Mouse (Mus musculus) neural tube, embryonic 10.5 days (tissue): ENCODE data around the gene Xpr1.
A peak's percentile ranks its signal among the peaks of the same experiment; 100 is the strongest.

Experiments
- DNase-seq: peaks from one replicate; pipeline ENCODE4 v3.0.0-alpha.2; 2017; ENCODE audit warnings: low spot score; ENCODE audit errors: extremely low spot score

Gene Xpr1

GRCm38 (mm10) chr1:155252631-155253121, 164.5 kb downstream of the Xpr1 start:
- no peak for DNase-seq

GRCm38 (mm10) chr1:155251596-155251995, 165.6 kb downstream of the Xpr1 start:
- no peak for DNase-seq

GRCm38 (mm10) chr1:155250531-155251135, 166.6 kb downstream of the Xpr1 start:
- DNase-seq, result no peak

GRCm38 (mm10) chr1:155249896-155250295, 167.3 kb downstream of the Xpr1 start:
- DNase-seq, result no peak

DNA sequence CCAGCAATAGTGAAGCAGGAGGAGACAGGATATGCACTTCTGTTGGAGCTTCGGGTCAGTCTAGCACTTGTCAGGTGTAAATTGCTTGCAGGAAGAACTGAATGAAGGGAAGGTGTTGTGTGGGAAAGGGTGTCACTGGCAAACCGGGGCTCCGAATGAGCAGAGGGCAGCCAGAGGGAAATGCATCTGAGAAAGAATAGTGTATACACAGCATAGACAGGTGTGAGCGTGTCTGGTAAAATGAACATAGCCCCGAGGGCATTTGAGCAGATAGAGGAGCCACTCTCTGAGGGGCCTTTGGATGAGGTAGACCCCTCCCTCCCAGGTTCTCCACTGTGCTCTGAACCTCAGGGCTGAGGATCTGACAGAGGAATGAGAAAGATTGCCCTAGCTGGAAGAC, 169.2 kb downstream of the Xpr1 start:
- DNase-seq, result no peak

GRCm38 (mm10) chr1:155247441-155247840, 169.8 kb downstream of the Xpr1 start:
- no peak for DNase-seq

DNA sequence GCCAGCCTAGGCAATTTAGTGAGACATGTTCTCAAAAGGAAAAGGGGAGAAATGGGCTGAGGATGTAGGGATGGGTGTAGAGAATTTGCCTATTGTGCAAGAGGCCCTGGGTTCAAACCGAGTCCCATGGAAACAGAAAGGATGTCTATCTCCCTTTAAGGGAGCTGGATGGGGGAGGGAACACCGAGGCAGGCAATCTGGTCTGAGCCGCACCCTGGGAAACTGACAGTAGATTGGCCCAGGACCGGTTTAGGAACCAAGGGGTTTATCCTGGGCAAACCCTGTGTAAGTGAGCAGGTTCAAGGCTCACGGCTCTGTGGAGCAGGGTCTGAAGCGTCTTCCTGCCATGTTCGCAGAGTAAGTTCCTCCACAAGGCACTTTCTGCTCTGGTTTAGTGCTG, 171.7 kb downstream of the Xpr1 start:
- DNase-seq, result no peak

DNA sequence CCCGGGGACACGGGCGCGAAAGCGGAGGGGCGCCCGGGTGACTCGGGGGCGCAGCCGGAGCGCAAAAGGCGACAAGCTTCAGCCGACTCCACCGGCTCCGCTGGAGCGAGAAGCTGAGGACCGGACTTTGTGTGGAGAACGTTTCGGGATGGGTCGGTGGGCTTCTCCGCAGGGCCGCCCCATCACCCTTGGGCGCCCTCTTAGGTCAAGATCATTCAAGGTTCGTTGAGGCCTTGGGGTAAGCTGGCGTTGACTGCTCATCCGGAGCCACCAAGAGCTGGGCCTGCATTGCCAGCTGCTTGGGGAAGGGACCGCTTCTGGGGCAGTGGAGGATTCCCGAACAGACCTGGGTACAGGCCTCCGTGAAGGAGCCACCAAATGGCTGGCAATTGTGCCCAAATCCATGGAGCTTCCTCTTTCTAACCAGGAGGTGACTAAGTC, 172.4 kb downstream of the Xpr1 start:
- DNase-seq, result no peak

DNA sequence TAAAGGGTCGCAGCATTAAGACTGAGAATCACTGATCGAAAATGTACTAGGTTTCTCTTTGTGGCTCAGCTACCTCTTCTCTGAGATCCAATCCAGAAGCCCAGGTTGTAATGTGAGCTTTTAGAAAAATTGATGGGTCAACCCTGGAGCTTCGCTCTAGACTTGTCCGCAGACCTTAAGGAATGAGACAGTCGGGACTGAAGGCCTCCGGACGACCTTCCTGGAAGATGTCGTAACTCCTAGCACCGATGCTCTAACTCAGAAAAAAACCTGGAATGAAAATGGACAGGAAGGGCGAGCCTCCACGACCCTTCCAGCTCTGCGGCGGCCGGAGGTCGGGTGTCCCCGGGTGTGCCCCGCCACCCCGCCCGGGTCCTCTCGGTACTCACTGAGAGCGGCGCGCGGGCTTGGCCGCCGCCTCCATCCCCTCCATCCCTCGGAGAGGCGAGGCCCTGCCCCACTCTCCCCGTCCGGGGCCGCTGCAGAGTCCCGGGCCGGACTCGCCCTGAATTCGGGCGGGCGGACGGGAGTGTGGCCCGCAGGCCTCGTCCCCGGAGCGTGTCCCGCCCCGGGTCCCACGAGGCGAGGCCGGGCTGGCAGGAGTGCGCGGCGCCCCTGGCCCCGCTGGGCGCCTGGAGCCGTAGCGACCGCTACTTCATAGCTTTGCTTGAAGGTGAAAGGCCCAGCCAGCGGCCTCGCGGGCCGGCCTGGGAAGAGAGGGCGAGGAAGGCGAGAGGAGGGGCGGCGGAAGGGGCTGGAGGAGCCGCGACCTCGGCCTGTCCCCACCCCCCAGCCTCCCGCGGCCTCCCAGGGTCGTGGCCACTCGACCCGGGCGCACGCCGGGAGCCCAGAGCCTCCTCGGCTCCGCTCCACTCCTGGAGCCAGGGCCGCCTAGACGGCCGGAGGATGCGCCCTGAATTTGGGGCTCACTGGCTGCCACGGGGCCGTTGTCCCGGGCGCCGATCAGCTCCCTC, 173.1 kb downstream of the Xpr1 start, which contains the start of gene BC034090:
Gene BC034090, minus strand, starts transcription at position 648 of the 974 bp plus-strand sequence.
- DNase-seq, result peak; percentile 84

DNA sequence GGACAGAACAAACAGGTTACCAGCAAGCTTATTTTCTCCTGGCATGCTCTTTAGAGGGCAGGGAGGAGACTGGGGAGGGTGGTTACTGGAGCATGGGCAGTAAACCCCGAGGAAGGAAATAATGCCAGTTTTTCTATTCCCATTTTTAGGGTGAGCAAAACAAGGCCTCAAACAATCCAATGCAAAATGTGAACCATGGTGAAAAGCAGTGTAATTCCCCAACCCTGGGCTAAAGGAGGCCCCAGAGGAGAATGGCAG, 174.8 kb downstream of the Xpr1 start:
- DNase-seq, result no peak

- no peak for DNase-seq
Observed at GRCm38 (mm10) chr1:155241701-155242487, 175.3 kb downstream of the Xpr1 start.

GRCm38 (mm10) chr1:155239962-155240717, 177.1 kb downstream of the Xpr1 start:
- no peak for DNase-seq

- no peak for DNase-seq
Observed at GRCm38 (mm10) chr1:155239169-155239568, 178.0 kb downstream of the Xpr1 start.

GRCm38 (mm10) chr1:155238126-155238525, 179.1 kb downstream of the Xpr1 start:
- no peak for DNase-seq

GRCm38 (mm10) chr1:155237390-155237789, 179.8 kb downstream of the Xpr1 start:
- DNase-seq, result no peak

DNA sequence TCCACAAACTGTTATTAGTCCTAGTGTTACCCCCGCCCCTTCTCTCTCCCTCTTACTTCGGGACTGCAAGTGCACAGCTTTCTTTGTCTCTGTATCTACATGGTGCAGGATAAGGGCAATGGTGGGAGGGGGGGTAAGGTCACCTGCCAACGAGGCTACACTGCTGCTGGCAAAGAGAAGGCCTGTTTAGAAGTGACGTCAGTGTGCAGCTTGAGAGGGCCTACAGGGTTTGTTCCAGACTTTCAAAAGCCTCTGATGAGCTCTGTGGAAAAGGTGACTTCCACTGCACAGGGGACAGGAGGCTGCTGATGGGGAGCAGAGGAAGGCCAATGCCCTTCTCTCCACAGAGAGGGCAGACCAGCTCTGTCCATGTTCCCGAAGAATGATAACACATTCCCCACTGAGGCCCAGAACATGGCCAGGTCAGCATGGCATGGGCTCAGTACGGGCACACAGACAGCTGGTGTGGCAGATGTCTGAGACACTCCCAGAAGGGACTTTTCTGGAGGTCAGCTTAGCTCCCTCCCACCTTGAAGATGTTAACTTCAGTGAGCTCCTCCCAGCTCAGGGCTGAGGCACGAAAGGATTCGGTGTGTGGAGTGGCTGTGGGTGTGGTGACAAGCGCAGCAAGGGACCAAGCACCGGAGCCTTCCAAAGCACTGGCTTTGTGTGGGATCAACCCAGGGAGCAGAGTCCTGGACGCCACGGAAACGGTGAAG, 180.8 kb downstream of the Xpr1 start:
- no peak for DNase-seq

DNA sequence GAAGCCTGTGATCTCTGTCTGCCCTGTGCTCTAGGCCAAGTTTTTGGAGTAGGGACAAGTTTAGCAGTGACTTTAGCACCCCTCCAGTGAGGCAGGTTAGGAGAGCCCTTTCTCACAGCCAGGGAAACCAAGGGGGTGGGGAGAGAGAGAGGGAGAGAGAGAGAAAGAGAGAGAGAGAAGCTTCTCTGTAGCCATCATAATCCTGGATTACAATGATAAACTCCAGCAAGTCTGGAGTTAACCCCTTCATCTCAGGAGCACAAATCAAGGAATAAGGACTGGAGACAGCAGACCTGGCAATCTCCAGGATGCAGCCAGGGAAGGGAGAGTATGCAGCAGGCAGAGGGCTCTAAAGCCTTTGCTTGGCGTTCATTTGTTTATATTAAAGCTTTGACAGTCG, 181.6 kb downstream of the Xpr1 start:
- no peak for DNase-seq

DNA sequence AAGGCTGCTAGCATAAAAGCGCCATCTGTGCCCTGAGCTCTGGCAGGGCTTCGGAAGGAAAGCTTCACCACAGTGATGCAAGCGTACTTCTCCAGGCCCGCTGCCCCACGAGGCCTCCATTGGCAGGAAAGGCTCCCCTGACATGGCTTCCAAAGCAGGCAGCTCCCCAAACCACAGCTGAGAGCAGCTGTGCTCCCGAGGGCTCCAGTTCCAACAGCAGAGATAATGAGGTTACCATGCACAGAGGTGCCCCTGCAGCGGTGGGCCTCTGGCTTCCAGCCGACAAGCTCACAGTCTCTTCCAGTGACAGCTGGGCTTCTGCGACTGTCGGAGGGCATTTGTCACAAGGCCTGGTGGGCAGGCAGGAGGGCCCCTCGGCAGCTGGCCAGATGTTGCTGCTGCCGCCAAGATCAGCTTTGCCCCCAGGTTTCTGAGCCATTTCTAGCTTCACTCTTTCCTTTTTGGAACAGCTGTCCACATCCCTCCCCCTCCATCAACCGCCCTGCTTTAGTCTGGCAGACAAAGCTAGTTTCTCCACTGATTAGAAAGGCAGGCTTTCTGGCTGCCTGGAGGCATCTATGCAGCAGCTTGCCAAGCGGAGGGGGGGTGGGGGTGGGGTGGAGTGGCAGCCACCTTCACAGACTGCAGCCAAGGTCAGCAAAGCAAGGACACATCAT, 183.1 kb downstream of the Xpr1 start:
- DNase-seq, result peak; percentile 60

GRCm38 (mm10) chr1:155233378-155233777, 183.8 kb downstream of the Xpr1 start:
- no peak for DNase-seq

DNA sequence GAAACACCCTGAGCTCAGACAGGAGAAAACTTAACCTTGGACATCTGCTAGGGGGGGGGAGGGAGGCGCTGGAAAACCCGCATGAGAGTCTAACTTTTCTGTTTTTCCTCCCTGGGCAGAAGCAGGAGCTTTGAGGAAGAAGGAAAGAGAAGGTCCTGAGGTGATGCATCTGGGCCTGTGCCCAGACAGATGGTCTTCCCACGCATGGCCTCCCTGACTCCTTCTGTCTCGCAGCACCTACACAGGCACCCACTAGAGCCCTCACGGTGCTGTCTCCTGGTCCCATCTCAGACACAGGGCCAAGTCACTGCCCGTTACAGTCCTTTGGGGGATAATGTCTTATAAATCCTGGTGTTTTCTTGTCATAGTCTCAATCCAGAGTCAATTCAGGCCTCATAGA, 184.4 kb downstream of the Xpr1 start:
- no peak for DNase-seq
